ENCODE assay signal across 13 mouse cellular contexts in the genomic region with DNA sequence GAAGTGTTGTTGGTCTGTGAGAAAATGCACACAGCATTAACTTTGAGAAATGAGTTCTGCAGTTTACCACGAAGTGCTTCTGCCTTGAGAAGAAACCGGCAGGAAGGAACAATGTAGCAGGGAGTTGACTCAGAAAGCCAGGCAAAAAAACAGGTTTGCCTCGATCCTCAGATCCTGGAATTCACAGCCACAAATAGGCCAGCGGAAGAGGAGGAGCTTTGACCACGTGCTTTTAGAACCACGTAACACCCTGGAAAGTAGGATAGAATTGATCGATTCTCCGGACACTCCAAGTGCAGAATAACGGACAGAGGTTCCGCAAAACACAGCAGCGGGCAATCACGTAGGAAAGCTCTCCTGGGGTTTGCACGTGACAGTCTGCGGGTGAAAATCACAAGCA.
DNase-seq lines count a peak whose midpoint lies in the region; ATAC-seq and TF ChIP-seq lines count a peak whose summit lies in the region.
"Had no signal": no experiment of that assay in that cellular context is flagged by ENCODE, and none has a peak within 500 bp of the region (broad histone marks: within the 10 kb centered on the region; RNA-seq: fewer than 3 reads in every experiment).

No protein-coding gene starts in this region.

- no peak for TF ChIP-seq CTCF in kidney, postnatal 0 days (IDR thresholded peaks at IDR 0.05; ENCODE audit: low read depth)

- no peaks in the 10 kb centered on the region for H3K27me3 ChIP-seq in kidney, postnatal 0 days (ENCODE audit: insufficient read depth, low read length)
- no peaks in the 10 kb centered on the region for H3K27me3 ChIP-seq in embryonic facial prominence, embryonic 13.5 days
- H3K27me3 ChIP-seq in limb, embryonic 10.5 days (ENCODE audit: low read depth, poor library complexity, severe bottlenecking): no peaks in the 10 kb centered on the region
- no peaks in the 10 kb centered on the region for H3K27me3 ChIP-seq in stomach, embryonic 14.5 days (ENCODE audit: control insufficient read depth, insufficient read depth, low read length)
- H3K27me3 ChIP-seq: liver, embryonic 12.5 days had no signal

- H3K27ac ChIP-seq in kidney, postnatal 0 days: 0 out of 2 replicates have a peak overlapping the region, but pooled peaks have one; percentile 20
- peak overlapping the region; percentile 34; the same call in 1 of the 2 replicates for H3K27ac ChIP-seq in embryonic facial prominence, embryonic 13.5 days
- H3K27ac ChIP-seq in limb, embryonic 10.5 days: peak overlapping the region; percentile 77; the same call in 1 of the 2 replicates
- H3K27ac ChIP-seq in stomach, embryonic 14.5 days (ENCODE audit: low read length): peak overlapping the region; percentile 1; the same call in 1 of the 2 replicates
- H3K27ac ChIP-seq: layer of hippocampus, adult 2 months; liver, embryonic 12.5 days had no signal

- no peaks in the 10 kb centered on the region for H3K9me3 ChIP-seq in kidney, postnatal 0 days (replicated peaks; ENCODE audit: low read length)
- H3K9me3 ChIP-seq in embryonic facial prominence, embryonic 13.5 days: no peaks in the 10 kb centered on the region
- H3K9me3 ChIP-seq in limb, embryonic 10.5 days (replicated peaks): no peaks in the 10 kb centered on the region
- no peaks in the 10 kb centered on the region for H3K9me3 ChIP-seq in stomach, embryonic 14.5 days (ENCODE audit: control insufficient read depth, low read depth, low read length)

- no peaks in the 10 kb centered on the region for H3K36me3 ChIP-seq in kidney, postnatal 0 days (ENCODE audit: insufficient read depth, low read length)
- H3K36me3 ChIP-seq in embryonic facial prominence, embryonic 13.5 days: no peaks in the 10 kb centered on the region
- H3K36me3 ChIP-seq in limb, embryonic 10.5 days: no peaks in the 10 kb centered on the region
- no peaks in the 10 kb centered on the region for H3K36me3 ChIP-seq in stomach, embryonic 14.5 days (ENCODE audit: control insufficient read depth, insufficient read depth, low read length)
- H3K36me3 ChIP-seq: liver, embryonic 12.5 days had no signal

- no peak for DNase-seq in kidney, postnatal 0 days (ENCODE audit: low spot score)
- DNase-seq in kidney, adult 11 months: no peak
- peak; percentile 30 for DNase-seq in limb, embryonic 10.5 days (ENCODE audit: low spot score)
- no peak for DNase-seq in right cerebral cortex, postnatal 36 days (ENCODE audit: low spot score in 2 of 2)
- no peak for DNase-seq in left cerebral cortex, adult 18-20 months (ENCODE audit: low spot score in 2 of 2)
- DNase-seq: cerebellum, adult 11 months; heart, adult 18-20 months had no signal

- no peak overlapping the region for H3K9ac ChIP-seq in kidney, postnatal 0 days (ENCODE audit: low read depth, low read length)
- H3K9ac ChIP-seq in embryonic facial prominence, embryonic 13.5 days: no peak overlapping the region
- H3K9ac ChIP-seq in stomach, embryonic 14.5 days (replicated peaks; ENCODE audit: low read depth, low read length): no peak overlapping the region
- H3K9ac ChIP-seq: liver, embryonic 12.5 days had no signal

- peaks cover 14% of the 10 kb centered on the region; the same call in 1 of the 2 replicates for H3K4me1 ChIP-seq in kidney, postnatal 0 days (replicated peaks; ENCODE audit: insufficient read depth, low read length)
- H3K4me1 ChIP-seq in embryonic facial prominence, embryonic 13.5 days: peaks cover 27% of the 10 kb centered on the region
- H3K4me1 ChIP-seq in limb, embryonic 10.5 days: peaks cover 36% of the 10 kb centered on the region
- H3K4me1 ChIP-seq in stomach, embryonic 14.5 days (ENCODE audit: control insufficient read depth, insufficient read depth, low read length): peaks cover 17% of the 10 kb centered on the region; the same call in 1 of the 2 replicates
- H3K4me1 ChIP-seq: liver, embryonic 12.5 days had no signal

- WGBS in kidney, postnatal 0 days: 71% methylated on average over 14 of the region's 14 CpGs
- WGBS in embryonic facial prominence, embryonic 13.5 days: 56% methylated on average over 14 of the region's 14 CpGs
- WGBS in limb, embryonic 10.5 days: 77% methylated on average over 14 of the region's 14 CpGs
- 69% methylated on average over 14 of the region's 14 CpGs for WGBS in stomach, embryonic 14.5 days

- ATAC-seq in kidney, postnatal 0 days (replicated peaks; ENCODE audit: low FRiP score, low read depth): no peak
- ATAC-seq in embryonic facial prominence, embryonic 13.5 days (ENCODE audit: insufficient number of reproducible peaks, insufficient read depth, low FRiP score, low TSS enrichment, low read depth): no peak
- ATAC-seq in stomach, embryonic 14.5 days (ENCODE audit: insufficient number of reproducible peaks, insufficient read depth, low FRiP score, low read depth): no peak
- no peak for ATAC-seq in monocyte, adult 5-6 weeks (replicated peaks; ENCODE audit: insufficient number of reproducible peaks, low FRiP score, low TSS enrichment, poor library complexity, severe bottlenecking)
- ATAC-seq: liver, embryonic 12.5 days had no signal

- H3K4me3 ChIP-seq in kidney, postnatal 0 days (replicated peaks; ENCODE audit: low read depth, low read length): no peak overlapping the region
- H3K4me3 ChIP-seq in embryonic facial prominence, embryonic 13.5 days: no peak overlapping the region
- no peak overlapping the region for H3K4me3 ChIP-seq in limb, embryonic 10.5 days
- H3K4me3 ChIP-seq in stomach, embryonic 14.5 days (ENCODE audit: low read depth, low read length): no peak overlapping the region
- H3K4me3 ChIP-seq: erythroblast, embryonic 14.5 days; layer of hippocampus, adult 2 months; liver, embryonic 12.5 days had no signal

- no peak overlapping the region for H3K4me2 ChIP-seq in kidney, postnatal 0 days (ENCODE audit: low read length)
- no peak overlapping the region for H3K4me2 ChIP-seq in embryonic facial prominence, embryonic 13.5 days
- no peak overlapping the region for H3K4me2 ChIP-seq in stomach, embryonic 14.5 days (replicated peaks; ENCODE audit: low read depth, low read length)
- H3K4me2 ChIP-seq: liver, embryonic 12.5 days had no signal

Comparison
In these comparisons a context has a peak if more than half of its experiments do, and no peak if none do; other contexts are left out.
1. H3K27ac ChIP-seq: peak in every context shown above with its lines; median percentile 77 in limb, embryonic 10.5 days; 34 in embryonic facial prominence, embryonic 13.5 days; 20 in kidney, postnatal 0 days; 1 in stomach, embryonic 14.5 days.